Mouse (Mus musculus) yolk sac, embryonic 10.5 days (tissue): ENCODE results near the gene Setd1b.
A peak's percentile ranks its signal among the peaks of the same experiment; 100 is the strongest.

Experiments
- DNase-seq: peaks from one replicate; pipeline ENCODE4 v3.0.0-alpha.2; 2017; ENCODE audit warnings: low spot score

Setd1b gene

GRCm38 (mm10) chr5:123128426-123129169 is 13.4 kb upstream of the Setd1b start:
- DNase-seq = no peak

- DNase-seq = no peak
Measured at GRCm38 (mm10) chr5:123129170-123129757, 12.7 kb upstream of the Setd1b start.

GRCm38 (mm10) chr5:123130030-123130813 is 11.8 kb upstream of the Setd1b start:
- DNase-seq = no peak

GRCm38 (mm10) chr5:123130814-123131148 is 11.2 kb upstream of the Setd1b start:
- DNase-seq = no peak

GRCm38 (mm10) chr5:123132308-123133071 is 9.5 kb upstream of the Setd1b start, which contains the start of gene Rhof:
Rhof (minus strand) TSS chr5:123132692.
- DNase-seq = peak; percentile 79

- peak; percentile 84 for DNase-seq
Measured at GRCm38 (mm10) chr5:123133083-123133783, 8.8 kb upstream of the Setd1b start.

- no peak for DNase-seq
Measured at GRCm38 (mm10) chr5:123133784-123134143, 8.2 kb upstream of the Setd1b start.

- DNase-seq = peak; percentile 59
Measured at GRCm38 (mm10) chr5:123134186-123134874, 7.7 kb upstream of the Setd1b start.

GRCm38 (mm10) chr5:123134875-123135382 is 7.1 kb upstream of the Setd1b start:
- no peak for DNase-seq

- peak; percentile 96 for DNase-seq
Measured at GRCm38 (mm10) chr5:123135471-123136360, 6.3 kb upstream of the Setd1b start.

- DNase-seq = peak; percentile 95
Measured at GRCm38 (mm10) chr5:123136361-123137043, 5.5 kb upstream of the Setd1b start.

- peak; percentile 92 for DNase-seq
Measured at GRCm38 (mm10) chr5:123137044-123137909, 4.7 kb upstream of the Setd1b start.

GRCm38 (mm10) chr5:123137910-123138229 is 4.1 kb upstream of the Setd1b start:
- no peak for DNase-seq

- peak; percentile 98 for DNase-seq
Measured at GRCm38 (mm10) chr5:123138230-123138911, 3.6 kb upstream of the Setd1b start.

- DNase-seq = peak; percentile 79
Measured at GRCm38 (mm10) chr5:123138953-123139721, 2.9 kb upstream of the Setd1b start.

- DNase-seq = peak; percentile 51
Measured at GRCm38 (mm10) chr5:123139722-123140627, 2.0 kb upstream of the Setd1b start.
